Mouse (Mus musculus) urinary bladder, postnatal 36 days (tissue): ENCODE measurements around the gene Nop2.

ENCODE experiments used
- DNase-seq, 2 experiments: peaks; one replicate each; pipeline ENCODE4 v3.0.0; 2022; ENCODE audit warnings: low spot score in 2 of 2, mixed read lengths in 1 of 2

Gene Nop2

GRCm38 (mm10) chr6:125131302-125132156, at the start of gene Nop2:
Gene Nop2, plus strand, starts transcription at chr6:125131909.
- DNase-seq, result peak; percentile 71 to 87

- no peak for DNase-seq
These were observed 48.8 kb upstream of the Nop2 start for GRCm38 (mm10) chr6:125082801-125083386.

GRCm38 (mm10) chr6:125084424-125084823, 47.3 kb upstream of the Nop2 start:
- DNase-seq, result peak; percentile 44 to 48

GRCm38 (mm10) chr6:125087937-125088336, 43.8 kb upstream of the Nop2 start:
- DNase-seq, result no peak

GRCm38 (mm10) chr6:125088561-125089321, 43.0 kb upstream of the Nop2 start:
- DNase-seq, result peak; percentile 58 to 78

GRCm38 (mm10) chr6:125089521-125090321, 42.0 kb upstream of the Nop2 start:
- peak; percentile 72 to 82 for DNase-seq

- DNase-seq, result no peak
These were observed 41.2 kb upstream of the Nop2 start for GRCm38 (mm10) chr6:125090341-125091085.

GRCm38 (mm10) chr6:125092372-125092771, 39.3 kb upstream of the Nop2 start:
- no peak for DNase-seq

GRCm38 (mm10) chr6:125094843-125095242, 36.9 kb upstream of the Nop2 start:
- DNase-seq, result no peak

- DNase-seq, result peak; percentile 86 to 92
These were observed 36.1 kb upstream of the Nop2 start, which contains the start of gene Chd4 for GRCm38 (mm10) chr6:125095391-125096278. Gene Chd4, plus strand, starts transcription at chr6:125095981.

GRCm38 (mm10) chr6:125096279-125096596, 35.5 kb upstream of the Nop2 start:
- DNase-seq, result no peak

- peak; percentile 35 to 57 for DNase-seq
These were observed 34.9 kb upstream of the Nop2 start for GRCm38 (mm10) chr6:125096597-125097345.

GRCm38 (mm10) chr6:125097346-125097689, 34.4 kb upstream of the Nop2 start:
- DNase-seq, result no peak

- DNase-seq, result no peak
These were observed 33.8 kb upstream of the Nop2 start for GRCm38 (mm10) chr6:125097951-125098350.

GRCm38 (mm10) chr6:125098513-125098912, 33.2 kb upstream of the Nop2 start:
- DNase-seq, result no peak

- peak; percentile 25 to 44 for DNase-seq
These were observed 32.2 kb upstream of the Nop2 start for GRCm38 (mm10) chr6:125099421-125099971.

- no peak for DNase-seq
These were observed 30.3 kb upstream of the Nop2 start for GRCm38 (mm10) chr6:125101444-125101843.

- DNase-seq, result no peak
These were observed 27.5 kb upstream of the Nop2 start for GRCm38 (mm10) chr6:125104223-125104622.

- no peak for DNase-seq
These were observed 24.0 kb upstream of the Nop2 start for GRCm38 (mm10) chr6:125107705-125108104.
